Mouse (Mus musculus): ENCODE measurements around the gene Schip1. TPM values are rescaled to one million over a fixed set of nuclear protein-coding genes. Genes with fewer than 3 reads are reported as not detected.

Schip1 gene
- polyA plus RNA-seq, 1 experiment from 2014 or later, result 29.7 TPM

- Histone ChIP-seq H3K4me2 (ENCODE audit: low read depth, low read length) (no peak overlapping the region), H3K9me3 (ENCODE audit: control insufficient read depth, low read length) (no peaks in the 10 kb centered on the region), H3K4me1 (ENCODE audit: control insufficient read depth, insufficient read depth, low read length) (no peaks in the 10 kb centered on the region), H3K27me3 (replicated peaks; ENCODE audit: control insufficient read depth, insufficient read depth, low read length) (no peaks in the 10 kb centered on the region), H3K27ac (ENCODE audit: low read length) (no peak overlapping the region), H3K36me3 (ENCODE audit: control insufficient read depth, insufficient read depth, low read length) (no peaks in the 10 kb centered on the region), H3K4me3 (ENCODE audit: low read length) (no peak overlapping the region), H3K9ac (ENCODE audit: low read depth, low read length) (no peak overlapping the region)
- no peak for ATAC-seq
- WGBS, result 67% methylated on average over 2 of the region's 2 CpGs
Measured at GRCm38 (mm10) chr3:68420927-68421326, 356.3 kb downstream of the Schip1 start.

GRCm38 (mm10) chr3:68421849-68422248 is 357.2 kb downstream of the Schip1 start:
- Histone ChIP-seq H3K4me3 (ENCODE audit: low read length) (no peak overlapping the region), H3K27ac (ENCODE audit: low read length) (no peak overlapping the region), H3K36me3 (ENCODE audit: control insufficient read depth, insufficient read depth, low read length) (no peaks in the 10 kb centered on the region), H3K9me3 (ENCODE audit: control insufficient read depth, low read length) (no peaks in the 10 kb centered on the region), H3K27me3 (replicated peaks; ENCODE audit: control insufficient read depth, insufficient read depth, low read length) (no peaks in the 10 kb centered on the region), H3K9ac (ENCODE audit: low read depth, low read length) (no peak overlapping the region), H3K4me2 (ENCODE audit: low read depth, low read length) (no peak overlapping the region), H3K4me1 (ENCODE audit: control insufficient read depth, insufficient read depth, low read length) (no peaks in the 10 kb centered on the region)
- no peak for ATAC-seq
- WGBS, result 70% methylated on average over 2 of the region's 2 CpGs

- no peak for ATAC-seq
- 86% methylated on average over 5 of the region's 5 CpGs for WGBS
Measured at GRCm38 (mm10) chr3:68428081-68428480, 363.5 kb downstream of the Schip1 start.

GRCm38 (mm10) chr3:68434435-68434834 is 369.8 kb downstream of the Schip1 start:
- Histone ChIP-seq H3K27ac (ENCODE audit: low read length) (no peak overlapping the region), H3K36me3 (ENCODE audit: control insufficient read depth, insufficient read depth, low read length) (no peaks in the 10 kb centered on the region), H3K4me3 (ENCODE audit: low read length) (no peak overlapping the region), H3K4me1 (ENCODE audit: control insufficient read depth, insufficient read depth, low read length) (no peaks in the 10 kb centered on the region), H3K27me3 (replicated peaks; ENCODE audit: control insufficient read depth, insufficient read depth, low read length) (no peaks in the 10 kb centered on the region), H3K9ac (ENCODE audit: low read depth, low read length) (no peak overlapping the region), H3K9me3 (ENCODE audit: control insufficient read depth, low read length) (no peaks in the 10 kb centered on the region), H3K4me2 (ENCODE audit: low read depth, low read length) (no peak overlapping the region)
- no peak for ATAC-seq
- WGBS, result 75% methylated on average over 7 of the region's 7 CpGs

More at GRCm38 (mm10) chr3:68428081-68428480, 363.5 kb downstream of the Schip1 start:
- no peaks in the 10 kb centered on the region for H3K36me3 ChIP-seq (ENCODE audit: control insufficient read depth, insufficient read depth, low read length)
- no peak overlapping the region for H3K4me2 ChIP-seq (ENCODE audit: low read depth, low read length)
- no peak overlapping the region for H3K27ac ChIP-seq (ENCODE audit: low read length)
- H3K9ac ChIP-seq (ENCODE audit: low read depth, low read length), result no peak overlapping the region
- H3K4me3 ChIP-seq (ENCODE audit: low read length), result no peak overlapping the region
- H3K9me3 ChIP-seq (ENCODE audit: control insufficient read depth, low read length), result no peaks in the 10 kb centered on the region
- H3K4me1 ChIP-seq (ENCODE audit: control insufficient read depth, insufficient read depth, low read length), result no peaks in the 10 kb centered on the region
- H3K27me3 ChIP-seq (replicated peaks; ENCODE audit: control insufficient read depth, insufficient read depth, low read length), result no peaks in the 10 kb centered on the region

GRCm38 (mm10) chr3:68434897-68435296 is 370.3 kb downstream of the Schip1 start:
- Histone ChIP-seq H3K27ac (ENCODE audit: low read length) (no peak overlapping the region), H3K9ac (ENCODE audit: low read depth, low read length) (no peak overlapping the region), H3K4me3 (ENCODE audit: low read length) (no peak overlapping the region), H3K36me3 (ENCODE audit: control insufficient read depth, insufficient read depth, low read length) (no peaks in the 10 kb centered on the region), H3K9me3 (ENCODE audit: control insufficient read depth, low read length) (no peaks in the 10 kb centered on the region), H3K4me2 (ENCODE audit: low read depth, low read length) (no peak overlapping the region), H3K4me1 (ENCODE audit: control insufficient read depth, insufficient read depth, low read length) (no peaks in the 10 kb centered on the region), H3K27me3 (replicated peaks; ENCODE audit: control insufficient read depth, insufficient read depth, low read length) (no peaks in the 10 kb centered on the region)
- no peak for ATAC-seq
- WGBS, result 84% methylated on average over 2 of the region's 2 CpGs

GRCm38 (mm10) chr3:68448480-68448879 is 383.9 kb downstream of the Schip1 start:
- no peaks in the 10 kb centered on the region for H3K4me1 ChIP-seq (ENCODE audit: control insufficient read depth, insufficient read depth, low read length)
- H3K9me3 ChIP-seq (ENCODE audit: control insufficient read depth, low read length), result no peaks in the 10 kb centered on the region
- H3K36me3 ChIP-seq (ENCODE audit: control insufficient read depth, insufficient read depth, low read length), result no peaks in the 10 kb centered on the region
- H3K9ac ChIP-seq (ENCODE audit: low read depth, low read length), result no peak overlapping the region
- H3K27ac ChIP-seq (ENCODE audit: low read length), result no peak overlapping the region
- H3K4me2 ChIP-seq (ENCODE audit: low read depth, low read length), result no peak overlapping the region
- H3K27me3 ChIP-seq (replicated peaks; ENCODE audit: control insufficient read depth, insufficient read depth, low read length), result no peaks in the 10 kb centered on the region
- WGBS, result 72% methylated on average over 2 of the region's 2 CpGs
- ATAC-seq, result no peak
- H3K4me3 ChIP-seq (ENCODE audit: low read length), result no peak overlapping the region

GRCm38 (mm10) chr3:68451634-68452033 is 387.0 kb downstream of the Schip1 start:
- no peak overlapping the region for H3K27ac ChIP-seq (ENCODE audit: low read length)
- H3K4me3 ChIP-seq (ENCODE audit: low read length), result no peak overlapping the region
- no peaks in the 10 kb centered on the region for H3K4me1 ChIP-seq (ENCODE audit: control insufficient read depth, insufficient read depth, low read length)
- WGBS, result 97% methylated on average over 1 of the region's 1 CpGs
- ATAC-seq, result no peak
- H3K9ac ChIP-seq (ENCODE audit: low read depth, low read length), result no peak overlapping the region
- H3K9me3 ChIP-seq (ENCODE audit: control insufficient read depth, low read length), result no peaks in the 10 kb centered on the region
- no peaks in the 10 kb centered on the region for H3K36me3 ChIP-seq (ENCODE audit: control insufficient read depth, insufficient read depth, low read length)
- H3K27me3 ChIP-seq (replicated peaks; ENCODE audit: control insufficient read depth, insufficient read depth, low read length), result no peaks in the 10 kb centered on the region
- H3K4me2 ChIP-seq (ENCODE audit: low read depth, low read length), result no peak overlapping the region

GRCm38 (mm10) chr3:68453266-68453665 is 388.7 kb downstream of the Schip1 start:
- WGBS, result 17% methylated on average over 5 of the region's 5 CpGs
- H3K4me1 ChIP-seq (ENCODE audit: control insufficient read depth, insufficient read depth, low read length), result no peaks in the 10 kb centered on the region
- no peak overlapping the region for H3K9ac ChIP-seq (ENCODE audit: low read depth, low read length)
- no peak overlapping the region for H3K27ac ChIP-seq (ENCODE audit: low read length)
- H3K4me3 ChIP-seq (ENCODE audit: low read length), result no peak overlapping the region
- no peaks in the 10 kb centered on the region for H3K9me3 ChIP-seq (ENCODE audit: control insufficient read depth, low read length)
- ATAC-seq, result no peak
- H3K27me3 ChIP-seq (replicated peaks; ENCODE audit: control insufficient read depth, insufficient read depth, low read length), result no peaks in the 10 kb centered on the region
- no peaks in the 10 kb centered on the region for H3K36me3 ChIP-seq (ENCODE audit: control insufficient read depth, insufficient read depth, low read length)
- no peak overlapping the region for H3K4me2 ChIP-seq (ENCODE audit: low read depth, low read length)

GRCm38 (mm10) chr3:68453719-68454455 is 389.3 kb downstream of the Schip1 start:
- 66% methylated on average over 10 of the region's 10 CpGs for WGBS
- no peak overlapping the region for H3K4me2 ChIP-seq (ENCODE audit: low read depth, low read length)
- ATAC-seq, result no peak

GRCm38 (mm10) chr3:68466643-68467042 is 402.0 kb downstream of the Schip1 start:
- Histone ChIP-seq H3K9ac (ENCODE audit: low read depth, low read length) (no peak overlapping the region), H3K4me3 (ENCODE audit: low read length) (no peak overlapping the region), H3K9me3 (ENCODE audit: control insufficient read depth, low read length) (no peaks in the 10 kb centered on the region), H3K4me1 (ENCODE audit: control insufficient read depth, insufficient read depth, low read length) (peaks cover 8% of the 10 kb centered on the region; the same call in 1 of the 2 replicates), H3K36me3 (ENCODE audit: control insufficient read depth, insufficient read depth, low read length) (no peaks in the 10 kb centered on the region), H3K27me3 (replicated peaks; ENCODE audit: control insufficient read depth, insufficient read depth, low read length) (no peaks in the 10 kb centered on the region), H3K4me2 (ENCODE audit: low read depth, low read length) (no peak overlapping the region), H3K27ac (ENCODE audit: low read length) (no peak overlapping the region)
- WGBS, result 66% methylated on average over 5 of the region's 5 CpGs
- ATAC-seq, result no peak

More at GRCm38 (mm10) chr3:68453719-68454455, 389.3 kb downstream of the Schip1 start:
- no peaks in the 10 kb centered on the region for H3K4me1 ChIP-seq (ENCODE audit: control insufficient read depth, insufficient read depth, low read length)
- H3K27ac ChIP-seq (ENCODE audit: low read length), result no peak overlapping the region
- H3K9me3 ChIP-seq (ENCODE audit: control insufficient read depth, low read length), result no peaks in the 10 kb centered on the region
- H3K36me3 ChIP-seq (ENCODE audit: control insufficient read depth, insufficient read depth, low read length), result no peaks in the 10 kb centered on the region
- no peak overlapping the region for H3K9ac ChIP-seq (ENCODE audit: low read depth, low read length)
- no peaks in the 10 kb centered on the region for H3K27me3 ChIP-seq (replicated peaks; ENCODE audit: control insufficient read depth, insufficient read depth, low read length)
- H3K4me3 ChIP-seq (ENCODE audit: low read length), result no peak overlapping the region

Measured in intestine, embryonic 16.5 days (tissue).